Mouse (Mus musculus): ENCODE results near the gene Vti1b.

GRCm38 (mm10) chr12:79136949-79137348 is 35.5 kb downstream of the Vti1b start:
- no peak for TF ChIP-seq POLR2A (IDR thresholded peaks at IDR 0.05; ENCODE audit: extremely low read depth, insufficient read depth, low read length)
- no peak for TF ChIP-seq CTCF (IDR thresholded peaks at IDR 0.05; ENCODE audit: extremely low read depth, insufficient read depth, low read length)

All from cortical plate, adult 2 months (tissue).